Mouse (Mus musculus): ENCODE data around the gene Jph3. TPM values are rescaled to one million over a fixed set of nuclear protein-coding genes. Genes with fewer than 3 reads are reported as not detected.

Gene Jph3
- total and polyA plus RNA-seq, 3 experiments, result 0.15 TPM; not detected in 2

- Histone ChIP-seq H3K36me3 (ENCODE audit: control insufficient read depth in 1 of 2, insufficient read depth in 2 of 2, low read length in 2 of 2) (no peaks in the 10 kb centered on the region), H3K4me3 (ENCODE audit: control insufficient read depth in 1 of 2, insufficient read depth in 1 of 2, low read depth in 2 of 2, low read length in 2 of 2) (no peak overlapping the region), H3K27ac (ENCODE audit: control insufficient read depth, low read depth, low read length) (no peak overlapping the region), H3K4me1 (ENCODE audit: control insufficient read depth in 1 of 2, insufficient read depth in 2 of 2, low read length in 2 of 2) (no peaks in the 10 kb centered on the region), H3K27me3 (ENCODE audit: control insufficient read depth in 1 of 2, insufficient read depth in 2 of 2, low read length in 2 of 2) (no peaks in the 10 kb centered on the region), H3K9me3 (replicated peaks; ENCODE audit: insufficient read depth, low read length) (no peaks in the 10 kb centered on the region), H3K79me2 (ENCODE audit: control insufficient read depth, insufficient read depth, low read length, poor library complexity) (no peaks in the 10 kb centered on the region), H3K9ac (ENCODE audit: control insufficient read depth, low read depth, low read length, poor library complexity, severe bottlenecking) (no peak overlapping the region)
- DNase-seq (ENCODE audit: low read depth, low spot score), result no peak
- TF ChIP-seq ZC3H11A (IDR thresholded peaks at IDR 0.05; ENCODE audit: low read depth, low read length) (no peak), USF2 (IDR thresholded peaks at IDR 0.05; ENCODE audit: borderline replicate concordance in 1 of 2, insufficient read depth in 1 of 2, low read depth in 1 of 2, low read length in 2 of 2) (no peak), JUND (IDR thresholded peaks at IDR 0.05; ENCODE audit: low read depth, low read length) (no peak), NELFE (IDR thresholded peaks at IDR 0.05; ENCODE audit: low read depth, low read length) (no peak), ZKSCAN1 (IDR thresholded peaks at IDR 0.05; ENCODE audit: low read depth, low read length) (no peak), RAD21 (IDR thresholded peaks at IDR 0.05; ENCODE audit: low read depth, low read length) (no peak), POLR2A (IDR thresholded peaks at IDR 0.05; ENCODE audit: control insufficient read depth in 1 of 2, insufficient read depth in 1 of 2, low read depth in 1 of 2, low read length in 2 of 2, poor library complexity in 1 of 2) (no peak), UBTF (IDR thresholded peaks at IDR 0.05; ENCODE audit: borderline replicate concordance, insufficient read depth, low read depth, low read length) (no peak), GABPA (IDR thresholded peaks at IDR 0.05; ENCODE audit: low read depth, low read length) (no peak), POLR2AphosphoS2 (IDR thresholded peaks at IDR 0.05; ENCODE audit: low read length) (no peak), MYB (IDR thresholded peaks at IDR 0.05; ENCODE audit: low read depth, low read length) (no peak), TBP (IDR thresholded peaks at IDR 0.05; ENCODE audit: low read depth, low read length) (no peak), KAT2A (conservative IDR thresholded peaks at IDR 0.05; ENCODE audit: low read depth, low read length) (no peak), BHLHE40 (IDR thresholded peaks at IDR 0.05; ENCODE audit: borderline replicate concordance, low read depth, low read length) (no peak), ZMIZ1 (IDR thresholded peaks at IDR 0.05; ENCODE audit: low read depth, low read length) (no peak), CTCF (IDR thresholded peaks at IDR 0.05 in 2 of 3, conservative IDR thresholded peaks at IDR 0.05 in 1 of 3; ENCODE audit: control insufficient read depth in 1 of 3, insufficient read depth in 1 of 3, low read depth in 2 of 3, low read length in 3 of 3, poor library complexity in 1 of 3, severe bottlenecking in 1 of 3) (no peak), USF1 (IDR thresholded peaks at IDR 0.05; ENCODE audit: low read depth, low read length) (no peak), NRF1 (IDR thresholded peaks at IDR 0.05; ENCODE audit: insufficient read depth, low read depth, low read length, poor library complexity, severe bottlenecking) (no peak), POLR2AphosphoS5 (IDR thresholded peaks at IDR 0.05; ENCODE audit: borderline replicate concordance, low read depth, low read length) (no peak), EP300 (IDR thresholded peaks at IDR 0.05; ENCODE audit: low read depth in 1 of 2, low read length in 2 of 2) (no peak)
Observed at GRCm38 (mm10) chr8:121730170-121730569, 747 bp downstream of the Jph3 start.

GRCm38 (mm10) chr8:121730646-121731045 lies 1.2 kb downstream of the Jph3 start:
- no peak for TF ChIP-seq RCOR1 (IDR thresholded peaks at IDR 0.05; ENCODE audit: low read depth, low read length)
- TF ChIP-seq TBP (IDR thresholded peaks at IDR 0.05; ENCODE audit: low read depth, low read length), result no peak
- no peak for TF ChIP-seq UBTF (IDR thresholded peaks at IDR 0.05; ENCODE audit: borderline replicate concordance, insufficient read depth, low read depth, low read length)
- Histone ChIP-seq H3K9me3 (replicated peaks; ENCODE audit: insufficient read depth, low read length) (no peaks in the 10 kb centered on the region), H3K27ac (ENCODE audit: control insufficient read depth, low read depth, low read length) (no peak overlapping the region), H3K79me2 (ENCODE audit: control insufficient read depth, insufficient read depth, low read length, poor library complexity) (no peaks in the 10 kb centered on the region), H3K27me3 (ENCODE audit: control insufficient read depth in 1 of 2, insufficient read depth in 2 of 2, low read length in 2 of 2) (no peaks in the 10 kb centered on the region), H3K4me3 (ENCODE audit: control insufficient read depth in 1 of 2, insufficient read depth in 1 of 2, low read depth in 2 of 2, low read length in 2 of 2) (no peak overlapping the region), H3K9ac (ENCODE audit: control insufficient read depth, low read depth, low read length, poor library complexity, severe bottlenecking) (no peak overlapping the region), H3K4me1 (ENCODE audit: control insufficient read depth in 1 of 2, insufficient read depth in 2 of 2, low read length in 2 of 2) (no peaks in the 10 kb centered on the region), H3K36me3 (ENCODE audit: control insufficient read depth in 1 of 2, insufficient read depth in 2 of 2, low read length in 2 of 2) (no peaks in the 10 kb centered on the region)
- no peak for DNase-seq (ENCODE audit: low read depth, low spot score)
